Mouse (Mus musculus) heart, adult 2 months (tissue): ENCODE measurements around the gene Lrrc8d.

Source experiments
- CTCF ChIP-seq: fragments of 200-600 bp; IDR thresholded peaks from 2 replicates; pipeline ENCODE4 v1.8.1; 2022; ENCODE audit warnings: antibody characterized with exemption, mild to moderate bottlenecking, moderate library complexity
- POLR2A ChIP-seq: fragments of 200-500 bp; IDR thresholded peaks from 2 replicates; pipeline ENCODE4 v1.6.1; 2011; ENCODE audit warnings: mild to moderate bottlenecking, low read depth, low read length, control low read depth; ENCODE audit not compliant: insufficient read depth

DNA sequence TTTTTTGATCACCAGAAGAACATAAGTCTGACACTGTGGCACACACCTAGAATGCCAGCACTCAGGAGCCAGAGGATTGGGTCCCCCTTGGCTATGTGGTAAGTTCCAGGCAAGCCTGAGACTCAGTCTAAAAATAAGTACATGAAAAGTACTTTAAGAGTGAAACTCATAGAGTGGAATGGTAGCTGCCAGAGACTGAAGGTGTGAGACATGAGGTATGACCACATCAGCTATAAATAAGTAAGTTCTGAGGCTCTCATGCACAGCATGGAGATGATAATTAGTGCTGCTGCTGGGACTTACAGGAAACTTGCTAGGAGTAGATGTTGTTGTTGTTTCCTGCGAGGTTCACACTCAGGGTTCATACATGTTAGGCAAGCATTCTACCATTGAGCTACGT is 22.7 kb upstream of the Lrrc8d start:
- TF ChIP-seq CTCF (no peak), POLR2A (no peak)
